Mouse (Mus musculus) cerebellum, adult 2 months (tissue): ENCODE measurements around the gene Npb.

Source experiments
- CTCF ChIP-seq: fragments of 200-500 bp; IDR thresholded peaks from 2 replicates; pipeline ENCODE4 v1.5.1; 2011; ENCODE audit warnings: low read depth, mild to moderate bottlenecking, control low read depth, low read length, moderate library complexity, borderline replicate concordance; ENCODE audit not compliant: insufficient read depth
- POLR2A ChIP-seq: fragments of 200-500 bp; IDR thresholded peaks from 2 replicates; pipeline ENCODE4 v1.6.1; 2011; ENCODE audit warnings: low read length, control low read depth, borderline replicate concordance; ENCODE audit not compliant: insufficient read depth

- TF ChIP-seq CTCF (no peak), POLR2A (no peak)
Measured at GRCm38 (mm10) chr11:120571122-120571521, 37.2 kb upstream of the Npb start.
